Mouse (Mus musculus) stomach, embryonic 14.5 days (tissue): ENCODE measurements at regions not wholly inside any gene's neighbourhood (a gene's known extent, or its start where the extent isn't known, plus 50 kb on each side); places are given as distances from the start of the nearest gene placed in this dataset.

Source experiments
- ATAC-seq: fragments of 200-750 bp; cut with Nextera tagmentation; 2 replicates; pipeline ENCODE4 v1.8.0; 2017; ENCODE audit warnings: low read depth, moderate TSS enrichment; ENCODE audit not compliant: insufficient number of reproducible peaks, insufficient read depth, low FRiP score
- H3K27ac ChIP-seq: fragments of 300-500 bp; sonication (generic); 2 replicates; pipeline ENCODE4 v1.5.1; 2014; ENCODE audit warnings: mild to moderate bottlenecking, low read length, moderate library complexity, mixed read lengths
- H3K27me3 ChIP-seq: fragments of 300-500 bp; sonication (generic); 2 replicates; pipeline ENCODE4 v1.6.1; 2014; ENCODE audit warnings: low read length, control low read depth, mixed read lengths; ENCODE audit not compliant: control insufficient read depth, insufficient read depth
- H3K36me3 ChIP-seq: fragments of 300-500 bp; sonication (generic); 2 replicates; pipeline ENCODE4 v1.6.1; 2014; ENCODE audit warnings: mild to moderate bottlenecking, control low read depth, low read length, moderate library complexity, mixed read lengths; ENCODE audit not compliant: control insufficient read depth, insufficient read depth
- H3K4me1 ChIP-seq: fragments of 300-500 bp; sonication (generic); 2 replicates; pipeline ENCODE4 v1.6.1; 2014; ENCODE audit warnings: low read length, control low read depth, mixed read lengths; ENCODE audit not compliant: control insufficient read depth, insufficient read depth
- H3K4me2 ChIP-seq: fragments of 300-500 bp; sonication (generic); replicated peaks from 2 replicates; pipeline ENCODE4 v1.6.1; 2014; ENCODE audit warnings: low read depth, low read length, control low read depth
- H3K4me3 ChIP-seq: fragments of 300-500 bp; sonication (generic); 2 replicates; pipeline ENCODE4 v1.5.1; 2014; ENCODE audit warnings: low read depth, low read length, control low read depth
- H3K9ac ChIP-seq: fragments of 300-500 bp; sonication (generic); replicated peaks from 2 replicates; pipeline ENCODE4 v1.6.1; 2014; ENCODE audit warnings: low read depth, mild to moderate bottlenecking, control low read depth, low read length, moderate library complexity, mixed read lengths
- H3K9me3 ChIP-seq: fragments of 300-500 bp; sonication (generic); 2 replicates; pipeline ENCODE4 v1.6.1; 2016; ENCODE audit warnings: low read depth, low read length, control low read depth; ENCODE audit not compliant: control insufficient read depth
- WGBS: fragments of 180-500 bp; shearing (Covaris S2); extraction: QIAGEN DNeasy Blood & Tissue Kit; methylation state at CpG from one replicate; pipeline ENCODE4 v1.1.7; 2014; 5-methylcytosine and 5-hydroxymethylcytosine counted together

GRCm38 (mm10) chr2:103896814-103897213 lies 61.0 kb upstream of the Lmo2 start:
- H3K4me3 ChIP-seq = no peak overlapping the region

GRCm38 (mm10) chr2:103899713-103900112 lies 58.1 kb upstream of the Lmo2 start:
- Histone ChIP-seq H3K9ac (no peak overlapping the region), H3K36me3 (no peaks in the 10 kb centered on the region), H3K4me3 (no peak overlapping the region), H3K27me3 (no peaks in the 10 kb centered on the region), H3K9me3 (no peaks in the 10 kb centered on the region), H3K27ac (no peak overlapping the region), H3K4me2 (no peak overlapping the region), H3K4me1 (no peaks in the 10 kb centered on the region)
- ATAC-seq = no peak
- 84% methylated on average over 6 of the region's 6 CpGs for WGBS

More at GRCm38 (mm10) chr2:103896814-103897213, 61.0 kb upstream of the Lmo2 start:
- Histone ChIP-seq H3K9me3 (no peaks in the 10 kb centered on the region), H3K9ac (no peak overlapping the region), H3K4me1 (no peaks in the 10 kb centered on the region), H3K4me2 (no peak overlapping the region), H3K27me3 (no peaks in the 10 kb centered on the region), H3K27ac (no peak overlapping the region), H3K36me3 (no peaks in the 10 kb centered on the region)
- WGBS = 20% methylated on average over 3 of the region's 3 CpGs
- ATAC-seq = peak; percentile 54

GRCm38 (mm10) chr2:103900384-103900783 lies 57.4 kb upstream of the Lmo2 start:
- no peak for ATAC-seq
- no peaks in the 10 kb centered on the region for H3K36me3 ChIP-seq
- H3K9ac ChIP-seq = no peak overlapping the region
- 56% methylated on average over 5 of the region's 5 CpGs for WGBS
- no peaks in the 10 kb centered on the region for H3K9me3 ChIP-seq
- no peak overlapping the region for H3K27ac ChIP-seq
- H3K4me2 ChIP-seq = no peak overlapping the region
- no peaks in the 10 kb centered on the region for H3K27me3 ChIP-seq
- H3K4me3 ChIP-seq = no peak overlapping the region
- H3K4me1 ChIP-seq = no peaks in the 10 kb centered on the region

- Histone ChIP-seq H3K4me2 (no peak overlapping the region), H3K27me3 (no peaks in the 10 kb centered on the region), H3K27ac (no peak overlapping the region), H3K9ac (no peak overlapping the region), H3K36me3 (no peaks in the 10 kb centered on the region), H3K4me1 (0 out of 2 replicates have a peak, but pooled peaks cover 2% of the 10 kb centered on the region), H3K4me3 (no peak overlapping the region), H3K9me3 (no peaks in the 10 kb centered on the region)
- WGBS = 75% methylated on average over 1 of the region's 1 CpGs
- no peak for ATAC-seq
Observed at GRCm38 (mm10) chr2:103901457-103901856, 56.3 kb upstream of the Lmo2 start.

- Histone ChIP-seq H3K9me3 (no peaks in the 10 kb centered on the region), H3K27me3 (no peaks in the 10 kb centered on the region), H3K4me1 (0 out of 2 replicates have a peak, but pooled peaks cover 2% of the 10 kb centered on the region), H3K36me3 (no peaks in the 10 kb centered on the region), H3K9ac (no peak overlapping the region), H3K4me2 (no peak overlapping the region), H3K4me3 (no peak overlapping the region), H3K27ac (no peak overlapping the region)
- WGBS = 70% methylated on average over 11 of the region's 11 CpGs
- ATAC-seq = no peak
Observed at GRCm38 (mm10) chr2:103902777-103903176, 55.0 kb upstream of the Lmo2 start.

- no peaks in the 10 kb centered on the region for H3K27me3 ChIP-seq
- no peak overlapping the region for H3K4me2 ChIP-seq
- 0 out of 2 replicates have a peak, but pooled peaks cover 2% of the 10 kb centered on the region for H3K4me1 ChIP-seq
- H3K4me3 ChIP-seq = no peak overlapping the region
- H3K36me3 ChIP-seq = no peaks in the 10 kb centered on the region
- ATAC-seq = no peak
- 78% methylated on average over 1 of the region's 1 CpGs for WGBS
- H3K9me3 ChIP-seq = no peaks in the 10 kb centered on the region
- H3K9ac ChIP-seq = no peak overlapping the region
- no peak overlapping the region for H3K27ac ChIP-seq
Observed at GRCm38 (mm10) chr2:103905681-103906080, 52.1 kb upstream of the Lmo2 start.

- 28% methylated on average over 2 of the region's 2 CpGs for WGBS
- 0 out of 2 replicates have a peak, but pooled peaks cover 2% of the 10 kb centered on the region for H3K4me1 ChIP-seq
- no peaks in the 10 kb centered on the region for H3K36me3 ChIP-seq
- H3K27me3 ChIP-seq = no peaks in the 10 kb centered on the region
- no peak for ATAC-seq
- H3K27ac ChIP-seq = no peak overlapping the region
- no peak overlapping the region for H3K4me2 ChIP-seq
- H3K9me3 ChIP-seq = no peaks in the 10 kb centered on the region
- no peak overlapping the region for H3K4me3 ChIP-seq
- no peak overlapping the region for H3K9ac ChIP-seq
Observed at GRCm38 (mm10) chr2:103906581-103907184, 51.1 kb upstream of the Lmo2 start.
